Mouse (Mus musculus): ENCODE data around the gene Zfp13.

DNA sequence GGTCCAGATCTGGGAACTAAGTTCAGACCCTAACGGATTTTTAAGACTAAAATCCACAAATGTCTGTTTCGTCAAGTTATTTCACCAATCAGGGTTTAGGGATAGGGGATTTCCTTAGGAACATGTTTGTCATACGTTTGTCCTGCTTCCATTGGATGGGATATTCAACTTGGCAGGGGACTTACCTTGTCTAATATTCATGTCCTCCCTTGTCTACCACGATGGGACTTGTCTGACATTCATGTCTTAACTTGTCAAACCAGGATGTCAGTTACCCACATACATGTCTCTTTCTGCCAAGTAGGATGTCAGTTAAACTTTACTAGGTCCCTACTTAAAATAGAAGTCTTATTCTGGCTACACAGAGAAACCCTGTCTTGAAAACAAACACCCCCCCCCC lies 55.3 kb downstream of the Zfp13 start:
- TF ChIP-seq MAFK (IDR thresholded peaks at IDR 0.05; ENCODE audit: borderline replicate concordance, low read depth, low read length) (no peak), POLR2A (IDR thresholded peaks at IDR 0.05; ENCODE audit: control insufficient read depth in 1 of 2, insufficient read depth in 1 of 2, low read depth in 1 of 2, low read length in 2 of 2, poor library complexity in 1 of 2) (no peak), EP300 (IDR thresholded peaks at IDR 0.05; ENCODE audit: low read depth in 1 of 2, low read length in 2 of 2) (no peak), ZNF384 (IDR thresholded peaks at IDR 0.05; ENCODE audit: low read depth, low read length) (no peak), MAX (IDR thresholded peaks at IDR 0.05; ENCODE audit: low read length) (no peak), HCFC1 (IDR thresholded peaks at IDR 0.05; ENCODE audit: low read depth, low read length) (no peak), USF2 (IDR thresholded peaks at IDR 0.05; ENCODE audit: borderline replicate concordance in 1 of 2, insufficient read depth in 1 of 2, low read depth in 1 of 2, low read length in 2 of 2) (no peak), CTCF (IDR thresholded peaks at IDR 0.05 in 2 of 3, conservative IDR thresholded peaks at IDR 0.05 in 1 of 3; ENCODE audit: control insufficient read depth in 1 of 3, insufficient read depth in 1 of 3, low read depth in 2 of 3, low read length in 3 of 3, poor library complexity in 1 of 3, severe bottlenecking in 1 of 3) (no peak), MYC (IDR thresholded peaks at IDR 0.05; ENCODE audit: low read depth, low read length) (no peak), ZMIZ1 (IDR thresholded peaks at IDR 0.05; ENCODE audit: low read depth, low read length) (no peak), GATA1 (IDR thresholded peaks at IDR 0.05; ENCODE audit: low read depth, low read length) (no peak), CHD2 (IDR thresholded peaks at IDR 0.05; ENCODE audit: low read length) (no peak)

Data from MEL (cell line).